Mouse (Mus musculus) forelimb bud, embryonic 11.5 days (tissue): ENCODE data around the gene Pfdn4.

Experiments used
- DNase-seq: peaks from one replicate; pipeline ENCODE4 v3.0.0-alpha.2; 2012; ENCODE audit warnings: low read depth, low spot score

Pfdn4 gene

DNA sequence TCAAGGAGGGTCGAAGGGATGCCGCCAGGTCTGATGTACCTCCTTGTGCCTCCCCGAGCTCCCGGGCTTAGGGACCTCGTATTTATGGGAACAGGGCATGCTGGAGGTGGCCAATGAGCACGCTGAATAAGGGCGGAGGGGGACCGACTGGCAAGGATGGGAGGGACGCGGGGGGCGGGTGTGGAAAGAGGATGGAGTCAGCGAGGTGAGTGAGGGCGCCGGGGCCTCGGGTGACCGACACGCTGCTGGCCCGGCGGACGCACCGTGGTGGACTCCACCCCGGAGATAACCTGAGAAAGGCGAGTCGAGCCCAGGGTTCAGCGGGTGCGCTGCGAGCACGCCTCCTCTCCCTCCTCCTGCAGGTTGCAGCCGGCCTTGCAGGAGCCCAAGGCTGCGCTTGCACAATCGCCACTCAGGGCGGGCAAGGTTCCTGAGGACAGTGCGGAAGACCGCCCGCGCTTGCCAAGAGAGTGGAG lies 901 bp downstream of the Pfdn4 start, which contains the start of gene Cyp24a1:
TSS of gene Cyp24a1 (minus strand) at position 55 of the 476 bp plus-strand sequence.
- DNase-seq: no peak

DNA sequence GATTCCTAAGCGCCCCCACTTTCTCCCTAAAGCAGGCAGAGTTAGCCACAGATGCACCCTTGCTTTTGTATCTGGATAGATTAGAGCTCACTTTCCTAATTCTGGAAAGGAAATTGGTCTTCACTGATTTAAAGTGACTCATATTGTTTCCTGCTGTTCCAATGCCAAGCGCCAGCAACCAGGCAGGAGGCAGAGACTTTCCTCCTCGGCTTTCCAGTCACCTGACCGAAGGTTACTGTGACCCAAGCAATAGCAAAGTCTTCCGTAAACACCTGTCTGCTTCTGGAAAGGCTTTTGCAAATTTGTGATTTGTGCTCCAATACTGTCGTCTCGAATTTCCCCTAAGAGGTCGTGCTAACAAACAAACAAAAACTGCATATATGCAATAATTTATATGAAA lies 1.8 kb downstream of the Pfdn4 start:
- DNase-seq: no peak

DNA sequence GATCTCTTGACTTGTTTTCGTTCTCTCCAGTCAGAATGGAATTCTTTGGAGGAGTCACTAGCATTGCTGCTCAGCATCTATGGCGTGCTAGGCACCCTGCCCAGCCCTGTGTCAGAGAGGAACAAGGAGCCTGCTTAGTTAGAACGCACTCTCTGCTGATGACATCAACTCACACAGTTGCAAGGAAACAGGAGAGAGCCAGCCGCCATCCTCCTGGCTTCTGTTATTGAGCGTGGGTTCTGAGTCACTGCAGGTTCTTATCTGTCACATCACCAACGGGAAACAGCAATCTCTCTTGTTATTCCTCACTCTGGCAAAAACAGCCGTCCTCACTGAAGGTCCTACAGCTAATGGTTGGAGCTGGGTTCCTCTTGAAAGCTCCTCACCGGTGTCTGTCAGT lies 7.1 kb downstream of the Pfdn4 start:
- DNase-seq: no peak

DNA sequence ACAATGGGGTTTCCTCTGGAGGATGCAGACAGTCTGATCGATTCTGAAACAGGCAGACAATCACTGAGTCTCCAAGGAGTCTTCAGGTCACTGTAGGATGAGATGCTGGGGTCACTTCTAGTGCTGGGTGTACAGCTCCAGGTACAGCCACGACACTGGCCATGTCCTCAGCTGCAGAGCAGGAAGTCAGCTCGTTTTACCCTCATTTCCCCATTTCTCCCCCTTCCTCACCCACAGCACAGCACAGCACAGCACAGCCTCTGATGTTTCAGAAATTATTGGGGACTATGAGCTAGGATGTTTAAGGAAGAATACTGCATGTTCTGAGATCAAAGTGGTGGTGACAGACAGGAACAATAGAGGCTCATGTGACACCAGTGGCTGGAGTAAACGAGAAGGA lies 7.8 kb downstream of the Pfdn4 start:
- DNase-seq: no peak

DNA sequence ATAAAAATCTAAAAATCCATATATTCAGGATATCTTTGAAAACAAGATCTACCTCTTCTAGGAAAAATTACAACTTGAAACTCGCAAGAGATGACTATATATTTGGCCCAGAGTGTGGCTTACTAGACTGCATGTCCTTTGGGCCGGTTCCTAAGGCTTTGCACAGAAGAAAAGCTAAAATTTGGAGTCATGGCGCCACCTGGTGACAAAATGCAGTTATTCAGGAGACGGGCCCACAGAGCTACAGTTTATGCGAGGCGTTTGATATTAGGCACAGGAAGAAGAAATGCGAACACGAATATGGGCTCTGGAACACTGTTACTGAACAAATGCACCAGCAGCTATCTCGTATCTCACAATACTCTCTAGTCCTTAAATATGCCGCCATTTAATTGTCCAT lies 11.5 kb downstream of the Pfdn4 start:
- DNase-seq: peak; percentile 86

DNA sequence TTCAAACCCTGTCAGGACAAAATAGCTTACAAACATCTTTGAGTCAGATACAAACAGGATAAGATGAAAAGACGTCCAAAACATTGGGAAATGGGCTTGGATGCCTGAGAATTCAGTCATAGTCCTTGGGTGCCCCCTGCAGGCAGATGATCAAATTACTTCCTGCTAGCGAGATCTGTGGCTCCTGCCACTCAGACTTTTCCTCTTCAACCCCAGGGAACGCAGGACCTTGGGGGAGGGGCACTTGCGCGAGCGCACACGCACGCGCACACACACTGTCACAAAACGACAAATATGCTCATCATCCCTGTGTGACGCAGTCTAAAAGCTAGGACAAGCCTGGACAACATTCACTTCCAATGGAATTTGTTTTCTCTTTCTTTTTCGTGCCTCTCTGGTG lies 12.6 kb downstream of the Pfdn4 start:
- peak; percentile 89 for DNase-seq

DNA sequence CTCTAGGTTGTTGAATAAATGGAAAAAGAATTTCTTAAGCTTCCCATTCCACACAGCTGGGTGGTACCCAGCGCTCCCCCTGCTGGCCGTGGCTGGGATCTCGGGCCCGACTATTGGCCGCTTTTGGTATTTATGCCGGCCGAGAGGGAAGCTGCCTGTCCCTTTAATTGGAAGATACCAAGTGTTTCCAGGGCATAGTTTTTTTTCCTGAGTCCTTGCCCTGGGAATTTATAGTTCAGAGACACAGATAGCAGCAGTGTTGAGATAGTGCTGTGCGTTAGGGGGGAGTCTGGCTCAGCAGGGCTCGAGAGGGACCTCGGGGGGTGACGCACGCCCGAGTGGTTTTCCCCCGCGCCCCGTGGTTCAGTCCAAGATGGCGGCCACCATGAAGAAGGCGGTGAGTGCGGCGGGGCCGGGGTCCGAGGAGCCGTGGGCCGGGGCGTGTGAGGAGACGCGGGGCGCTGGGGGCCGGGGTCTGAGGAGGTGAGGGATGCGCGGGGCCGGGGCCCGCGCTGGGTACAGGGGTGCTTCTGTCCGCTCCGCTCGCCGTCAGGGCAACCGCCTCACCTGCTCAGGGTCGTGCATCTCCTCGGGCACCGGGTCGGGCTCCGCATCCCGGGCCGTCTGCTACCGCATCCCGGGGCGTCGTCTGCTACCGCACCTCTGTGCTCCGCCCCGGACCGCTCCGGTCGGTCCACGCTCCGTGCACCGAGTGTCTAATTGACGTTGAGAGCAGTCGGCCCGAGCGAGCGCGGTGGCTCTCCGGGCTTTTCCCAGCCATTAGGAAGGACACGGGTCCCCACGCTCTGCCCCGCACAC lies 15.1 kb downstream of the Pfdn4 start:
- peak; percentile 93 for DNase-seq

DNA sequence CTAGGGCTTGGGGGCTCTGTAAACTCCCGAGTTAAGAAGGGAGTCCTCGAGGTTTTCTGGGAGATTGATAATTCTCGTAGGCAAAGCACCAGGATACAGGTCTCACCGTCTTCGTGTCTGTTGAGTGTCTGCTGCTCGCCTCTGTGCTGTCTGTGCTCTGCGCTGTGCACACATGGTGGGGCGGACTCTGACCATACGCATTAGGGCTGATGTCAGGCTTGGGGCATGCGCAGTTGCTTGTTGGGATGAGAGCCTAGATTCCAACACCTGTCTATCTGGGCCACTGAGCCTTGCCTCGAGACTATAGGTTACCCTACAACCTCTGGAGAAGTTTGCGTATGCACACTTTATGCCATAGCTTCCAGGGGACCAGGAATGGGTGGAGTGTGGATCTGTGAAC lies 17.5 kb downstream of the Pfdn4 start:
- no peak for DNase-seq

DNA sequence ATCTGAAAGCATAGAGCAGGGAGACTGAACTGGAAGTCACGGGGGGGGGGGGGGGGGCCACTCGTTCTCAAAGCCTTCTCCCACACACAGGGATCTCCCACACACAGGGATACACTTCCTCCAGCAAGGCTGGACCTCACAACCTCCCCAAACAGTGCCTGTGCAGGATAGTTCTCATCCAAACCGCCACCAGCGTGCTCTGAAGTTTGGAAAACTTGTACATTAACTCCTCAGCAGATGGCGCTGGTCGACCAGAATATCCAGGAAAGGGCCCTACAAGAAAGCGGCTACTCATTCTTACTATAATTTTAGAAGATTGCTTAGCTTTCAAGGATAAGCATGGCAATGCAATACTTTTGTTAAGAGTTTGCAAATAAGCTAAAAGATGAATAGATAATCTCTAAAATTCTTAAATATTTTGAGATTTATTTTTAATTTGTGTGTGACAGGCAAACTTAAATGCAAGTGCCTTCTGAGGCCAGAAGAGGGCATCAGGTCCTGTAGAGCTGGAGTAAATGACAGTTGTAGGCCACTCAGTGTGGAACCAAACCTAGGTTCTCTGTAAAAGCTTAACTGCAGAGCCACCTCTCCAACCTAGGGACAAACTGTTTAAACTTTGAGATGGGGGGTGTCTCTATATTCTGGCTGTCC lies 24.2 kb downstream of the Pfdn4 start:
- DNase-seq: peak; percentile 79

DNA sequence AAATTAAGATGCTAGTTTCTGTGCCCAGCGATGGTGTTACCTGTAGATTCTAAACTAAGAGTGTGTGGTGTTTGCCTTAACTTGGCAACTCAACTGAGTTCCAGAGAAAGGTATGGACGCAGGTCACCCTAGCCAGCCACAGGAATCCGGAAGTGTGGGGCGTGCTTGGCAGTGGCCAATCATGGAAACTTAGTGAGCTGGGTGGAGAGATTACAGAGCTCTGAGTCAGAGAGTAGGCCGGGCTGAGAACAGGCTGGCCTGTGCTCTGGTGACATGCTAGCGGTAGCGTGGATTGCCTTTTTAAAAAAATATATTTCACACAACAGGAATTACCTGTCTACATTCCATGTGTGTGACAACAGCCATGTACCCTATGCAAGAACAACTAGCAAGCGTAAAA lies 30.3 kb downstream of the Pfdn4 start:
- DNase-seq: no peak

DNA sequence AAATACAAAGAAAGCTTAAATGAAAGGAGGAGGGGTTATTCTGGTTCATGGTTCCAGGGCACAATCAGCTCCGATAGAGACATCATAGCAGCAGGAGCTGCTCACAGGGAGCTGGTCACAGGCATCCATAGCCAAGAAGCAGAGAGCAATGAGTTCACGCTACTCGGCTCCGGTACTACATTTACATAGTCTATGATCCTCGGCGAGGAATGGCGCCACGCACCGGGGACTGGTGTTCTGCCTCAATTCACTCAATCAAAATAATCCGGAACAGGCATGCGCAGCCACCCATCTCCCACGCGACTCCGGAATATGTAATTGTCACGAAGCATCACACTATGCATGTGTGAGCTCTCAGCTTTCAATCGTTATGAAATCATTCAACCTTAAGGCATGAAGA lies 31.8 kb downstream of the Pfdn4 start:
- DNase-seq: no peak

DNA sequence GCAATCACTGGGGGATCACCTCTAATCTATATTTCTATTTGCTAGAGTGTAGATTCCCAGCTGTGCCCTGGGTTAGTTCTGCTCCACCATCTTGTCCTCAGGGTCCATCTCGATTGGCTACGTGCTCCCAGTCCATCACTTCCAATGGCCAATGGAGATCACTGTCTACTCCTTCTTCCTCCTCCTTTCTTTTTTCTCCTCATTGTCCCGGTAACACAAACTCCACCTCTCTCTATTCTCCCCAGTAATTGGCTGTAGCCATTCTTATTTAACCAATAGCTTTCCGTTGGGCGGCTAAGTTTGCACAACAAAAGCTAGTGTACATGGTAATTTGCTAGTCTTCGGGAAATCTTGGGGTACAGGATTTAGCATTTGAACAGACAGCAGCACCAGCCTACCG lies 33.5 kb downstream of the Pfdn4 start:
- no peak for DNase-seq

DNA sequence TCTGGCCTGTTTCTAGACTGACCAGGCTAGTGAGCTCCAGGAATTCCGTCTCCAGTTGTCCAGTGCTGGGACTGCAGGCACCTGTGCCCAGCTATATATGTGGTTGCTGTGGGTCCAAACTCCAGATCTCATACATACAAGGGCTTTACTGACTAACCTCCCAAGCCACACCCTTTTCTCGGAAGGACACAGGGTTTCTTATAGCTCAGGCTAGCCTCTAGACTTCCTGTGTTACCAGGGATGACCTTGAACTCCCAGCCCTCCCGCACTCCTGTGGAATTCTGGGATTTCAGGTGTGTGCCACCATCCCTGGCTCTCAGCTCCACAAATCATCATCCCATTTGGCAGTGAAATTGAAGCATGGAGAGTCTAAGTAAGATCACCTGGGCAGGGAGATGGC lies 34.0 kb downstream of the Pfdn4 start:
- DNase-seq: no peak

DNA sequence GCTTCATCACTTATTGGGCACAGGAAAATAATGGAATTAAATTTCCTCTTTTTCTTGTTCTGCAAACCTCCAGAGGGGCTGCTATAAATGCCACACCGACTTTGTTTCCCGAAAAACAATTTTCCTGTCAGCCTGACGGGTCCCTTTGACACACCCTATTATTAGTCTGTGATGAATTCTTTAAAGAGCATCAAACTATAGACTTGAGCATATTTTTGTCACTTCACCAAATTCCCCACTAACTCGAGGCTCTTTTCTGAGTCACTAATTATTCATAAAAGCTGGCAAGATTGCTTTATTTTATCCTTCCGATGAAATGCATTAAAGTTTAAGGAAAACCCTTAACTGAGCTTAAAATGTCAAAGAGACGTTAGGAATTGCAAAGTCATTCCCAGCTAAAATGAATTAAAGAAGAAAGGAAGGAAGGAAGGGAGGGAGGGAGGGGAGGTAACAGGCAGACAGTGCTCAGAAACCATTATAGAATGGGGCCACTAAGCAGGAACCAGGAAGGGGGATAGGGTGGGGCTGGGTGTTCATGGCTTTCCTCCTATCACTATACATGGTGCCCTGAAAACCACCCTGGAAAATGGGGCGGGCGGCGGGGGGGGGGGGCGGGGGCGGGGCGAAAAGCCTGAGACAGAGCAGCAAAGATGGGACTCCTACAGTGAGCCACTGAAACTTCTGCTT lies 38.0 kb downstream of the Pfdn4 start:
- no peak for DNase-seq

DNA sequence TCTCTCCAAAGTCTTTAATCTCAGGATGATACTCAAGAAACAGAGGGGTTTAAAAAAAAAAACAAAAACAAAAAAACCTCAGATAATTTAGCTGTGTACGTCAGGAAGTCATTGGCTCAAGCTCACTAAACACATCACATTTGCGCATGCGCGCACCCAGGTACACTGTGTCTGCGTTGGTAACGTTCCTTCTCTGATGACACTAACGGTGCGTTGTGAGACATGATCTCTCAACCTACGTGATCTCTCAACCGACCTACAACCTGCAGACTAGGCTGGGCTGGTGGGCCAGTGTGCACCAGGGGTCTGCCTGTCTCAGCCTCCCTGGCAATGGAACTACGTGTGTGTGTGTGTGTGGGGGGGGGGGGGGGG lies 38.6 kb downstream of the Pfdn4 start:
- DNase-seq: no peak

DNA sequence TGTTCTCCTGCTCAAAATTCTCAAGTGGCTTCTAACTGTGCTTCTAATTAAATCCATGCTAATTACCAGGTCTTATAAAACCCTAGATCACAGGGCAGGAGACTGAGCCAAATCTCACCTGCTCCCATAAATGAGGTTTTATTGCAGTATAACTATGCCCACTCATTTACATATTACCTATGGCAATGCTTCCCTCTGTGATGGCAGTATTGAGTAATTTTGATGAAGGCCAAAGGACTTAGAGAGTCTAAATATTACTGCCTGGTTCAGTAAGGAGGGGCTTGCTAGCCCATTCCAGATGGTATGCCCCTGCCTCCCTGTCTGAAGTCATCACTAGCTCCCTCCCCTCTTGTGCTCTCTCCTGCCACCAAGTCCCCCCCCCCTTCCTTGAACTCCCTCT lies 39.6 kb downstream of the Pfdn4 start:
- DNase-seq: no peak

DNA sequence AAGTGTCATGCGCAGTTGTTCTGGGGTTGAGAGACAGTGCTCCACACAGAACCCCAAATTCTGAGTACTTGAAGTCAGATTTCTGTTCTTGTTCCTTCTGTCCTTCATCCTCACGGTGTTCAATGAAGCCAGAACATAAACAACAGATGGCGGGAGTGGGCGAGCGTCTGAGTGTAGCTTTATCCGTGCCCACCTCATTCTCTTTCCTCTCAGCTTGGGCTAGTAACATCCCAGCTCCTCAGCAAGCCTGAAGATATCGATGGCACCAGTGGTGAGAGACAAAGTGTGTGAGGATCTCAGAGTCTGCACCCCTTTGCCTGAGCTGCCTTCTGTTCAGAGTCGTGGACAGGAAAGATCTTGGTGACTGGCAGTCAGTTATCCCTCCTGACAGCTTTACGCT lies 43.0 kb downstream of the Pfdn4 start:
- DNase-seq: no peak

DNA sequence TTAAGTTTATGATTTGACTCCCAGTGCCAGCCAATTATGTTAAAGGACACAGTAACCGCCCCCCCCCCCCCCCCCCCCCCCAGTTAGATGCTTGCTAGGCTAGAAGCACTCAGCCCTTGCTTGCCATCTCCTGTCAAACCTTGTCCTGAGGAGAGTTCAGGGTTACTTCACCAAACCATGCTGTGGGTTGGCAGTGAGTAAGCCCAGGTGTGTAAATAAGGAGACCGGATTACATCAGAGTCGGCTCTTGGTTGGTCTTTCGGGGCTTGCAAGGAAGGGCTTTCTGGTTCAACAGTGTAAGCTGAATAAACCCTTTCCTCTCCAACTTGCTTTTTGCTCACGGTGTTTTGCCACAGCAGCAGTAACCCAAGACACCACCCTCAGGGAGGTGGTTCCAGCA lies 47.4 kb downstream of the Pfdn4 start:
- no peak for DNase-seq

DNA sequence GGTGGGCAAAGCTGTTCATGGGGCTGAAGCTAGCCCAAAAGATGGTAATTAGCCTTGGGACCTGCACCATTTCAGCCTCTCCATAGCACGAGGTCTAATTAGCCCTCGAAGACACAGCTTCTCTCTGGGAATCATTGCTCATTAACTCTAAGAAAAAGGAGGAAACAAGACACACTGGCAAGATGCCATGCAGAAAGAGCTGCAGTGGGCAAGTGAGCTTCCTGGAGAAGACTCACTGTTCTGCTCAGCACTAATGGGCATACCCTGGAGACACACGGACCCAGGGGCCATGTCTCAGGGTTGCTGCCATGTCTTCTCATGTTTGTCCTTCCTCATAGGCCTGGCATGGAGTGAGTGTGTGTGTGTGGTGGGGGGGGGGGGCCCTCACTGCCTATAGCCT lies 47.9 kb downstream of the Pfdn4 start:
- DNase-seq: no peak

DNA sequence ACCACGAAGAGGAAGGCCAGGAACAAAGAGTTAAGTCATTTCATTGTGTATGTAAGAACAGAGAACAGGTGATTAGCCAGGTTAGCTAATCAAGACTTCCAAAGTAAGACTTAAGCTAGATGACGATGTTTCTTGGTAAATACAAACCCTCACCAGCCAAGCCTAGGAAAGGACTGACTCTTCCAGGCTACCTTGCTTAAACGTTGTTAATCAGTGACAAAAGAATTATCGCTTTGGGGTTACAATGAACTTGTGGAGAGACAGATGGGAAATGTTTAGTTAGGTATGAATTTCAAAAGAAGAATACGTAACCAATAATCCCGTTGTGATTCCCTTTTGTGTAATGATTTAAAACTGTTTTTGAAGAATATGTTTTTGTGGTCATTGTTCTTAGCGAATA lies 48.7 kb downstream of the Pfdn4 start:
- DNase-seq: no peak

DNA sequence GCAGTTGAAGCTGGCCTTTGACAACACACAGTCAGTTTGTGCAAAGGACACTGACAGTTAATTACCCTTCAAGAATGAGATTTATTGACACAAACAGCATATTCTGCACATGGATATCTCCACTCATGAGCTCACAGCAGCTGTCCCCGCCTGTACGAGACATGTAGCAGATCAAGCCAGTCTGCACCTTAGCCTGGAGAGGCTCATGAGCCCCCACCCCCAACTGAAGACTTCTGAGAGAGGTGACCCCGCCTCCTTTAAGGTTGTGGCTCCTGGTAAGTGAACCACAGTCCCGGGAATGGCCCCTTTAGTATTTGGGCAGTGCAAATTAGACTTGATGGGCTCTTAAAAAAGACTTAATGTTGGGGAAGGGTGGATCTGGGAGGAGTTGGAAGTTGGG lies 49.5 kb downstream of the Pfdn4 start:
- DNase-seq: no peak

DNA sequence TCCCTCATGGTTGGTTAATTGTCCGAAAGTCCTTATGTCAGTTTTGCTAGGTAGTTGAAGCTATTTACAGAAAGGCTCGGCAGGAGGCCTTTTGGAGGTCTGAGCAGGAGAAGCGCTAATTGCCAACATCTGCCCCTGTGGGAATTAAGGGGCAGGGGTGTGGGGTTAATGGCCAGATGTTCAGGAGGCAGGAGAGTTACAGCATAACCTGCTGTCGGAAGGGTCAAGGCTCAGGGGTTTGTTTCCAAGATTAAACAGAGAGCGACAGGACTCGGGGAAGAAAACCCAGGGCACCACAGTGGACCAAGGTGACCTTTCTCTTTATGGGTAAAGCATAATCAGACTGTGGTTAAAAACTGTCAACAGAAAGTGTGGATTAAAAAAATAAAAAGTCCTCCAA lies 51.3 kb downstream of the Pfdn4 start:
- peak; percentile 75 for DNase-seq

DNA sequence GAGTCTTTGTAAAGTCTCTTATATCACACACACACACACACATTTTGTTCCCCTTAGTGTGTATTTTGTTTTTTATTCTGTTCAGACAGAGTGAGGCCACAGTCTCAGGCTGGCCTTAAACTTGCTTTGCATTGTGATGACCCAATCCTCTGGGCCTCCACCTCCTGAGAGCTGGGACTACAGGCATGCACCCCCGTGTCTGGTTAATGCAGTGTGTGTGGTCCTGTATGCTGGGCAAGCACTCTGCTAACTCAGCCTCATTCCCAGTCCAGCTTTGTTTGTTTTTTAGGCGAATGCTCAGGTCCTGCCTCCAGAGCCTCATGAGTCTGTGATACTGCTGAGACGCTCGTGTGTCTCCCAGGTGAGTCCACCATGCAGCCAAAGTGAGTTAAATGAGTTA lies 51.8 kb downstream of the Pfdn4 start:
- no peak for DNase-seq
